Mouse (Mus musculus) induced T-regulatory cell, adult 2 months (primary cell): ENCODE results near the gene Vmn1r192.
"Not testable (repeated sequence)": the region's sequence is repeated elsewhere in the genome, so short reads cannot be mapped to it uniquely, and the experiment has no call there.

Source experiments
- DNase-seq: peaks from one replicate; pipeline ENCODE4 v3.0.0-alpha.2; 2012; ENCODE audit warnings: low read depth

The Vmn1r192 gene

GRCm38 (mm10) chr13:22191041-22191440 lies at the start of gene Vmn1r192:
Gene Vmn1r192 (minus strand): TSS chr13:22191141.
- DNase-seq = no peak

- DNase-seq = not testable (repeated sequence)
Observed at GRCm38 (mm10) chr13:22223060-22223459, 32.1 kb upstream of the Vmn1r192 start, which contains the start of gene Vmn1r193. Gene Vmn1r193 (minus strand): TSS chr13:22223160.

GRCm38 (mm10) chr13:22192756-22193155 lies 1.8 kb upstream of the Vmn1r192 start:
- DNase-seq = not testable (repeated sequence)

GRCm38 (mm10) chr13:22190385-22190784 lies 556 bp downstream of the Vmn1r192 start:
- no peak for DNase-seq

- no peak for DNase-seq
Observed at GRCm38 (mm10) chr13:22189313-22189712, 1.6 kb downstream of the Vmn1r192 start.

- no peak for DNase-seq
Observed at GRCm38 (mm10) chr13:22183869-22184268, 7.1 kb downstream of the Vmn1r192 start, which contains the start of gene Vmn1r191. Gene Vmn1r191 (minus strand): TSS chr13:22183969.

GRCm38 (mm10) chr13:22168416-22168815 lies 22.5 kb downstream of the Vmn1r192 start:
- DNase-seq = no peak

GRCm38 (mm10) chr13:22136495-22137293 lies 54.2 kb downstream of the Vmn1r192 start:
- not testable (repeated sequence) for DNase-seq
